Mouse (Mus musculus) NIH3T3 (cell line): ENCODE measurements around the gene Bzw2.

Experiments used
- DNase-seq: peaks from one replicate; pipeline ENCODE4 v3.0.0-alpha.2; 2012; ENCODE audit warnings: low read depth

The Bzw2 gene

DNA sequence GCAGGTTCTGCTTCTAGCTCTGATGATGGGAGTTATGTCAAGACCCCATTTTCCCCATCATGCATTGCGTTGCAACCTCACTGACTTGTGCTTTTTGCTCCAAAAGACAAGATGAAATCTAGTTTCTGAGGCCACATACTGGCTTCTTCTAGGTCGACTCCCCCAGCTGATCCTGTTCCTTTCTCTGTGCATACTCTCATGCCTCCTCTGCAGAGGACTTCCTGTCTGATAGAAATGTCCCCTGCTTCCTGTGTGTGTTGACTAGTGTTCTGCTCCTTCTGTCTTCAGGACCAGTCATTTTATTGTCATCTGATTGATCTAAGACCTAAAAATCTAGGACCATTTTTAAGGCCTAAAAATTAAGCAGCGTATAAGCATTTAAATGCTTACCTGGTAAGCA lies 22.5 kb downstream of the Bzw2 start:
- DNase-seq = no peak

GRCm38 (mm10) chr12:36134111-36134510 lies 23.8 kb downstream of the Bzw2 start:
- no peak for DNase-seq

DNA sequence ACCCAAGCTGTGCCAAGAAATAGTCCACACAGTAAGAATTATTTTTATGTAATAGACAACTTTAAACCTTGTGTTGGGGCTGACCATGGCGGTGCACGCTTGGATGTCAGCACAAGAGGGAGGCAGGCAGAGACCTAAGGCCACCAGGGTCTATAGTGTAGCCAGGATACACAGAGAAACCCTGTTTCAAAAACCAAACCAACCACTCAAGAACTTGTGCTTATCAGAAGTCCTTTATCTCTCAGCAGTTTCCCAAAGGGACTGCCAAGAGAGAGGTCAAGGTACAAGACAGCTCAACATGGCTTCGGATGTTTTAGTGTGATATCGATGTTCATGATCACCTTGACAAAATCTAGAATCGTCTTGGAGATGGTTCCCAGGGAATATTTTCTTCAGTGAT lies 24.3 kb downstream of the Bzw2 start:
- DNase-seq = no peak

- no peak for DNase-seq
Measured at GRCm38 (mm10) chr12:36132668-36133067, 25.2 kb downstream of the Bzw2 start.

DNA sequence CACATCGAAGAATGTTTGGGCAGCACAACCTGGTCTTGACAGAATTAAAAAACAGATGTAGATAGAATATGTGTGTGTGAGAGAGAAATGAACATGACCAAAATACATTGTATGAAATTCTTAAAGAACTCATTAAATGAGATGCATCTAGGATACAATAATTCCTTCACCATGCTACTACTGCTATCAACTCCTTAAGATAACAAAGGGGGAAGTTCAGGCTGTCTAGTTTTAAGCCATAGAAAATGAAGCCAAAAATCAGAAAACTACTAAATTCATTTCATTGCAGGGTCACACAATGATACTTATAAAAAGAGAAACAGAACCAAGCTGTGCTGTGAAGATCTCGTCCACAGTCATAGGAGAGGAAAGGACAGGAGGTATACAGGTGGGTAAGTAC lies 25.6 kb downstream of the Bzw2 start:
- DNase-seq = no peak

- DNase-seq = no peak
Measured at GRCm38 (mm10) chr12:36129826-36130225, 28.1 kb downstream of the Bzw2 start.

DNA sequence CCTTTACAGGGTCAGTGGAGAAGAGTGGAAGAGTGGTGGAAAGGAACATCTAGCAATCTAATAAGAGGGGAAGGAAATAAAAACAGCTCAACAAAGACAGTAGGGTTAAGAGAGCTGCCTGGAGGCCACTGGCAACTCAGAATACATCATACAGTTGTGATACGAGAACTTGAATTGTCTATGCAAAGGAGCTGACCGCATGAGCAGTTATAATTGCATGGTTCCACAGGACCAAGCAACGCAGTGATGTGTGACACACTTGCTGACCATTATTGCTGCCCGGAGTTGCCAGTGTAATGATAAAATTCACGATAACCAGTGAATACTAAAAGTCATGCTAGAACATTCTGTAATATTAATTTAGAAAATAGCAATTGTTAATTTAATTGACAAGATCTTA lies 31.8 kb downstream of the Bzw2 start:
- no peak for DNase-seq

DNA sequence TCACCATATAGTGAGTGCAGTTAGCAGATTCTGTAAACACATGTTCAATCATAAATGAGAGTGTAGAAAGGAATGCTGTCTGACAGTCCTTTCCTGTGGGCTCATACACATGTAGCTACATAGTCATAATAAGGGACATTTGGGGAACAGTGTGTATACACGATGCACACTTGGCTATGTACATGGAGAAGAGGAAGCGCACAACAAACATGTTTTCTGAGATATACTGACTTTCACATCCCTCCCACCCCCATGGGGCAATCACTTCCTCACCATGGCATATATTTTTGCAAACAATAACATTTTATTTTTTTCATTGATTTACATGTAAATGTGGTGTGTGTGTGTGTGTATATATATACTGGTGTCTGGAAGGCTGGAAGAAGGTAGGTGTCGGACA lies 38.6 kb downstream of the Bzw2 start:
- DNase-seq = no peak

DNA sequence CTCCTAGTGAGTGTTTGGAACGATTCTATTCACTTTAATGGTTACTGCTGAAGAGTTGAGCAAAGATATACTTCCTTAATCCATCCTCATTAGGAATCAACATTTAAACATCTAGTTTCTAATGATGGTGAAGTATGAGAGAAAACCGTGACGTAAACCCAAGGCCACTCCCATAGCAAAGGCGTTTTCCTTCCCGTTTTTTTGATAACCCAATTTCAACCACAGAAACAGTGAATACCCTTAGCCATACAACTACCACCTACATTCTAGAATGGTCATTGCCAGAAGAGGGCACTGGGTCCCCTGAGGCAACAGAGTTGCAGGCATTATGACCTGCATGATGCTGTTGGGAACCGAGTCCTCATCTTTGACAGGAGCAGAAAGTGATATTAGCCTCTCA lies 40.7 kb downstream of the Bzw2 start:
- DNase-seq = no peak

DNA sequence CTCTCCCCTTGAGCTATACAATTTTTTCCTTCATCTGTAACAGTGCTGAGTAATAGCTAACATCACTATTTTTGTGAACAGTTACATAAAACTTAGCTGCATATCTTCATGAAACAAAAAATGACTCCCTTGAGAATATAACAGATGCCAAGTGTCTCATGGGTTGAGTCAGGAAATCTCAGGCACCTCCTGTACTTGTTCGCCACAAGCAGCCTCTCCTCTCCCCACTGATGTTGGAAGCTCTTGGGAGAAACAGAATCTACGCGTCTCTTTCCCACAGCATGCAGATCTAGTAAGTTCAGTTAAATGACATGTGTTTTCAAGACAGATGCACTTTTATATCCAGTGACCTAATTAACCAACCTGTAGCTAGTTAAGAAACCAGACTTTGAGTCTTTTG lies 45.8 kb downstream of the Bzw2 start:
- peak; percentile 50 for DNase-seq

- no peak for DNase-seq
Measured at GRCm38 (mm10) chr12:36111110-36111509, 46.8 kb downstream of the Bzw2 start.

- DNase-seq = no peak
Measured at GRCm38 (mm10) chr12:36110457-36110856, 47.4 kb downstream of the Bzw2 start.

DNA sequence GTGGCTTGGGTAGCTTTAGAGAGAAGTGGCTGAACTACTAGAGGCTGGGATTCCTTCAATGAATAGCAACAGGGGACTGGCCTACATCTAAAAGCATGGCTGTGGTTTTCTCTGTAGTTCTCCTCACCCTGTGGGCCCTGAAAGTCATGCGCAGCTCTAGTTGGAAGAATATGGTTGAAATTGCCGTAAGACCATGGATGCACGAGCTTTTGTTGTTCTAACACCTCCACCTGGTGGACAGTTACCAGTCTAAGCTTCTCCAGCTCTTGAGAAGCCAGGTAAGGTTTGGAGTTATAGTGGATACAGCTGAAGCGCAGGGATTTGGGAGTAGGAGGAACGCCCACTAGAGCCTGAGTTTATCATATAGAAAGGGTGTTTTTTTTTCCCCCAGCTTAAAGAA lies 49.4 kb downstream of the Bzw2 start:
- no peak for DNase-seq

DNA sequence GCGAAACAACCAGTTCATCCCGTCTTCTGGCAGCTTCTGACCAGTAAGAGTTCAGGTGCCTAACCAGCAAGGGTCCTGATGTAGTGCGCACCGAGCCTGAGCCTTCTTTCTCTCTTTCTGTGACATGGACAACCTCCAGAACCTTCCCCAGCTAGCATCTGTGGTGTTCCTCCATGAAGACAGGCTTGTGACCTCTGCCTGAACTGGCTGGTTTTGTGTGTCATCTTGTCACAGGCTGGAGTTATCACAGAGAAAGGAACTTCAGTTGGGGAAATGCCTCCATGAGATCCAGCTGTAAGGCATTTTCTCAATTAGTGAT lies 54.3 kb downstream of the Bzw2 start:
- DNase-seq = no peak

- DNase-seq = no peak
Measured at GRCm38 (mm10) chr12:36102733-36103591, 54.9 kb downstream of the Bzw2 start.

- no peak for DNase-seq
Measured at GRCm38 (mm10) chr12:36095371-36095880, 62.5 kb downstream of the Bzw2 start.

- DNase-seq = peak; percentile 7
Measured at GRCm38 (mm10) chr12:36093081-36093670, 64.7 kb downstream of the Bzw2 start.

GRCm38 (mm10) chr12:36091964-36092363 lies 65.9 kb downstream of the Bzw2 start:
- DNase-seq = no peak

DNA sequence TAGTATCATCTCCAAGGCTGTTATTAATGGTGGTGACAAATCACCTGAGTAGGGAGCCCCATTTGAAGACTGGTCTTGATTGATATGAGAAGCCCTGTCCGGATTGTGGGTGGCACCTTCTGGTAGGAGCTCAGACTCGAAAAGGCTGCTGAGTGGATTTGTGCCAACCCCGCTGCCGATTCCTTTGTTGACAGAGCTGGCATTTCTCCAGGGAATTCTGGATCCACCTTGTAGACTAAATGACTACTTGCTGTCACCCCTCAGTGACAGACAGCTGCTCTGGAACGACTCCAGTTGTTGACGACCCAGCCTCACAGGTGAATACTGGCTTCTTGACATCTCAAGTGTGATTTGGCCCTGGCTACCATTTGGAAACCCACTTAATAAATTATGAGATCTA lies 68.7 kb downstream of the Bzw2 start:
- DNase-seq = no peak

DNA sequence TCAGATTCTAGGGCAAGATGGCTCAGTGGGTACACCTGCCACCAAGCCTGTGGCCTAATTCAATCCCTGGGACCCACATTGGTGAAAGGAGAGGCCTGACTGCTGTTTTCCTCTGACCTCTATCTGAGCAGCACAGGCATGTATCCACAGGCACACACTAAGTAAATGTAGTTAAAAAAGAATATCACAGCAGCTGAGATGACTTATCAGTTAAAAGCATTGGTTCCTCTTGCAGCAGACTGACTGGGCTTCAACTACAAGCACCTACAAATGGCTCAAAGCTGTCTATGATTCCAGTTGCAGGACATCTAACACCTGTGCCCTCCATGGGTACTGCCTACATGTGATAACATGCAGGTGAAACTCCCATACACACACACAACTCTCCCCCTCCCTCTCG lies 69.1 kb downstream of the Bzw2 start:
- no peak for DNase-seq

- DNase-seq = no peak
Measured at GRCm38 (mm10) chr12:36085380-36085779, 72.5 kb downstream of the Bzw2 start.

DNA sequence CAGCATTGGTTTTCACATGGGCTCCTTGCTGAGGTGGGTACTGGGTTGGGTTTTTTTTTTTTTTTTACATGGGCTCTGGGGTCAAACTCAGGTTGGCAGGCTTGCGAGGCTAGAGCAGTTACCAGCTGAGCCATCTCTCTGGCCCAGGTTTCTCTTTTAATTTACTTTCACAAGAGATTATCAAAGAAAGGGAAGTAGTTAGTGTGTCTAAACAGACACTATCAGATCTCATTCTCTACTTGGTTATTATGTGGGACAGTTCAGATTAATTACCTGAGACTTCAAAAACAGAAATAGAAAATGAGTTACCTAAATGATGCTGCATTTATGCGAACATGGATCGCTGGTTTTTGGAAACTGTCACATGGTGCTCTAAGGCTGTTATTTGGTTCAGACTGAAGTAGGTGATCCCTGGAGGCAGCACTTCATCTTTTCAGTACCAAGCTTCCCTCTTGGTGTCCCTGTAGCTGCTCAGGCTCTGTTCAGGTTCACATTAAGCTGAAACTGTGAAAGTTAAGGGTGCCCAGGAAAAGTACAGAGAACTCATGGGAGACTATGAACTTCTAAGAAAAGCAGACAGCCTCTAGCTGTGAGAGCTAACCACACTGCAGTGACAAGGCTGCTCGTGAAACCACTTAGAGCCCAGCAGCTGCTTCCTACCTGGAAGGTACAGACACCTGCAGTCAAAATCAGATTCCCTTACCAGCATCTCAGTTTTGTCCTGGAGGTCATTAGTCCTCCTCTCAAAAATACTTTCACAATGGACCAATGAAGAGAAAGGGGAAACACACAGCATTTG lies 79.6 kb downstream of the Bzw2 start:
- DNase-seq = no peak

DNA sequence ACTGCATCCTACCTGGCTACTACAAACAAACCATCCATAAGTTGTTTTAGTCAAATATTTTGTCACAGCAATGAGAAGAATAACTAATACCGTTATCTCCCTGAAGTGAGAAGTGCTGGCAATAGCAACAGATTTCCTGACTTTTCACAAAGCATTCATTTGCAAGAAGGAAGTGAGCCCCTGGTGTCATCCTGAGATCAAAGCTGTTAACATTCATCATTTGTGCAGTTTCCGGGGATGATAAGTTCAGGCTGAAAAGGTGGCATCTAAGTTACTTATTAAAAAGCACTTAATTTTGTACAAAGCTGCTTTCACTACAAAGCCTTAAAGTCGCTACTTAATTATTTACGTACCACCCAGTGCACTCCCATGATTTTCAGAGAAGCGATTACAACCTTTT lies 85.0 kb downstream of the Bzw2 start:
- no peak for DNase-seq
